Mouse (Mus musculus) neural tube, postnatal 0 days (tissue): ENCODE measurements around the gene Msh3. TPM values are rescaled to one million over a fixed set of nuclear protein-coding genes. Genes with fewer than 3 reads are reported as not detected.

Experiments used
- polyA plus RNA-seq: library from polyadenylated mRNA; unstranded; fragments of >200 nt; fragmentation: Nextera tagmentation; extraction: Ambion mirVana; gene quantifications from 2 replicates; pipeline ENCODE4 v1.2.1, GENCODE M21; 2015

Gene Msh3
- polyA plus RNA-seq, result 17.7 and 18.1 TPM in 2 replicates

DNA sequence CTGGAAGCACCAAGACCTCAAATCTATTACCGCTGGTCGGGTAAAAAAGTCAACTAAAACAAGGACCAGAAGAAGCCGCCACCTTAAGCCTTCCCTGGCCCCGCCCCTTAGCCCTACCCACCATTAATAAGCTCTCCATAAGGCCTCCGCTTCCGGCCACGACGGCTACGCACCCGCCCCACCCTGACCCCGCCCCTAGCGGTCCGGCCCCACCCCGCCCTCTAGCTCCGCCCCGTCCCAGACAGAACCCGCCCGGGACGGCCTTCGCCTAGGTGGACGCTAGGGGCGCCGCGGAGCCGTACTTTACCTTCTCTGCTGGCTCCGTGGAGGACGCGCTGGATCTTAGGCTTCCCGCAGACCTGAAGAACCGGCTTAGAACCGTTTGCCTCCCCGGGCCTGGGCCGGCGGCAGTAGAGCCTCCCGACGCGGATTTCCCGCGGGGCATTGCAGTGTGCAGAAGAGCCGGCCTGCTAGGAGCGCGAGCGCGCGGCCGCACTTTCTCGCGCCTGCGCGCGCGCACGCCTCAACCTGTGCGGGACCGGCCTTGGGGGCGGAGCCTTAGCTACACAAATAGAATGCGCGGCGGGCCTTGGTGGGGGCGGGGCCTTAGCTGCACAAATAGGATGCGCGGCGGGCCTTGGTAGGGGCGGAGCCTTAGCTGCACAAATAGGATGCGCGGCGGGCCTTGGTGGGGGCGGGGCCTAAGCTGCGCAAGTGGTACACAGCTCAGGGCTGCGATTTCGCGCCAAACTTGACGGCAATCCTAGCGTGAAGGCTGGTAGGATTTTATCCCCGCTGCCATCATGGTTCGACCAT is at the start of gene Msh3, which contains the start of gene Dhfr:
Gene Msh3 (minus strand): TSS at position 548 of the 816 bp plus-strand sequence.
Gene Dhfr (plus strand): TSS at position 271 of the 816 bp plus-strand sequence.

DNA sequence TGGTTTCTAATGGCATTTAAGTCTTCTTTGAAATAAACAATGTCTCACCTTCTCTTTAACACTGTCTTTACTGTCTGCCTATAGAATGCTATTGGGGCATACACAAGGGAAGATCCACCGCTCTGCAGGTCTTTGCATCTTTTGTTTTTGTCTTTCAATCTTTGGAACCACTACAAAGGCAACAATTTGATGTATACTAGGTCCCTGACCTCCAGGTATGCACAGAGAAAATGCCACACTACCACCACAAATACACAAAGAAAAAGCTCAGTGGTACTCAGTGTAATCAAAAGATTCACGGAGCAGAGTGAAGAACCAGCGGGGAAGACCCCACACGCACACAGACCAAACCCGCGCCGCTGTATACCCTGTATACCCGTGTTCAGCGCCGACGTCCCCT is 49.1 kb downstream of the Msh3 start, which contains the start of gene Gm20379:
Gene Gm20379 (plus strand): TSS at position 301 of the 400 bp plus-strand sequence.

Other genes with a start within 250 kb of the Msh3 start
- 14.2 and 15.6 TPM in 2 replicates for gene Rasgrf2, start 223.3 kb downstream of the Msh3 start, polyA plus RNA-seq
- 0.25 and 0.54 TPM in 2 replicates for gene Gm20379, start 49.0 kb downstream of the Msh3 start, polyA plus RNA-seq
- 2.7 and 3.3 TPM in 2 replicates for gene Dhfr, start 277 bp downstream of the Msh3 start, polyA plus RNA-seq
- 6.9 and 8.3 TPM in 2 replicates for gene Ankrd34b, start 70.9 kb upstream of the Msh3 start, polyA plus RNA-seq
- 0.25 and 0.43 TPM in 2 replicates for gene Fam151b, start 129.0 kb upstream of the Msh3 start, polyA plus RNA-seq
- 6.6 and 7.6 TPM in 2 replicates for gene Zfyve16, start 175.9 kb upstream of the Msh3 start, polyA plus RNA-seq
- gene Spz1, start 221.2 kb upstream of the Msh3 start, polyA plus RNA-seq, result not detected in 2 replicates